Mouse (Mus musculus) cerebellum, adult 2 months (tissue): Measurements from ENCODE around the gene Fbxl17.

ENCODE experiments used
- CTCF ChIP-seq: fragments of 200-500 bp; IDR thresholded peaks from 2 replicates; pipeline ENCODE4 v1.5.1; 2011; ENCODE audit warnings: low read depth, mild to moderate bottlenecking, control low read depth, low read length, moderate library complexity, borderline replicate concordance; ENCODE audit not compliant: insufficient read depth
- POLR2A ChIP-seq: fragments of 200-500 bp; IDR thresholded peaks from 2 replicates; pipeline ENCODE4 v1.6.1; 2011; ENCODE audit warnings: low read length, control low read depth, borderline replicate concordance; ENCODE audit not compliant: insufficient read depth

- TF ChIP-seq CTCF (no peak), POLR2A (no peak)
Measured at GRCm38 (mm10) chr17:63284074-63284473, 215.7 kb downstream of the Fbxl17 start.
